ENCODE assay signal across 8 mouse cellular contexts in genomic region chr12:99966881-99967363, GRCm38 (mm10). TPM values are rescaled to one million over a fixed set of nuclear protein-coding genes. Genes with fewer than 3 reads are reported as not detected.
DNase-seq lines count a peak whose midpoint lies in the region; ATAC-seq and TF ChIP-seq lines count a peak whose summit lies in the region.

No protein-coding gene starts in this region.

- no peak overlapping the region for H3K27ac ChIP-seq in forebrain, embryonic 15.5 days (replicated peaks)
- H3K27ac ChIP-seq in liver, postnatal 0 days (ENCODE audit: low read depth) = 0 out of 2 replicates have a peak overlapping the region, but pooled peaks have one; percentile 22

- no peak for TF ChIP-seq EP300 in liver, postnatal 0 days (IDR thresholded peaks at IDR 0.05; ENCODE audit: low read depth)

- peaks cover 85% of the 10 kb centered on the region for H3K27me3 ChIP-seq in E14TG2a.4 (ENCODE audit: insufficient read depth, low read length)
- H3K27me3 ChIP-seq in forebrain, embryonic 15.5 days = peaks cover 56% of the 10 kb centered on the region
- H3K27me3 ChIP-seq in liver, postnatal 0 days (ENCODE audit: insufficient read depth, low read length) = peaks cover 58% of the 10 kb centered on the region
- H3K27me3 ChIP-seq in splenic B cell, adult 2 months (ENCODE audit: control insufficient read depth, insufficient read depth, low read length, poor library complexity, severe bottlenecking) = no peaks in the 10 kb centered on the region

- no peak for TF ChIP-seq CTCF in E14TG2a.4 (conservative IDR thresholded peaks at IDR 0.05; ENCODE audit: low read length)
- no peak for TF ChIP-seq CTCF in liver, postnatal 0 days (IDR thresholded peaks at IDR 0.05; ENCODE audit: low read depth)

- H3K9ac ChIP-seq in forebrain, embryonic 15.5 days (replicated peaks) = no peak overlapping the region
- no peak overlapping the region for H3K9ac ChIP-seq in liver, postnatal 0 days (replicated peaks)

- H3K4me2 ChIP-seq in forebrain, embryonic 15.5 days (replicated peaks) = peak overlapping the region; percentile 78; the same call in 1 of the 2 replicates
- peak overlapping the region; percentile 30; the same call in 1 of the 2 replicates for H3K4me2 ChIP-seq in liver, postnatal 0 days (ENCODE audit: low read depth, low read length)

- H3K9me3 ChIP-seq in E14TG2a.4 (ENCODE audit: low read length) = no peaks in the 10 kb centered on the region
- no peaks in the 10 kb centered on the region for H3K9me3 ChIP-seq in forebrain, embryonic 15.5 days
- no peaks in the 10 kb centered on the region for H3K9me3 ChIP-seq in liver, postnatal 0 days (ENCODE audit: low read length)

- no peaks in the 10 kb centered on the region for H3K36me3 ChIP-seq in E14TG2a.4 (ENCODE audit: insufficient read depth, low read length)
- H3K36me3 ChIP-seq in forebrain, embryonic 15.5 days = no peaks in the 10 kb centered on the region
- H3K36me3 ChIP-seq in liver, postnatal 0 days (replicated peaks; ENCODE audit: insufficient read depth, low read length) = no peaks in the 10 kb centered on the region
- H3K36me3 ChIP-seq in splenic B cell, adult 2 months (ENCODE audit: control insufficient read depth, insufficient read depth, low read length, poor library complexity, severe bottlenecking) = no peaks in the 10 kb centered on the region

- intact Hi-C loops in gastrocnemius, postnatal 14 days (cut with DNase I; ENCODE audit: low total_unique reads) = no loop called here

- 9% methylated on average over 12 of the region's 12 CpGs for WGBS in forebrain, embryonic 15.5 days
- WGBS in liver, postnatal 0 days (ENCODE audit: insufficient replicate concordance) = 7% methylated on average over 12 of the region's 12 CpGs

- DNase-seq in gastrocnemius, postnatal 14 days = peak; percentile 28
- no peak for DNase-seq in gastrocnemius, adult 18-20 months (ENCODE audit: low spot score)
- DNase-seq in liver, postnatal 0 days = peak; percentile 34
- DNase-seq in splenic B cell, adult 2 months (ENCODE audit: low read depth, low spot score) = peak; percentile 28
- DNase-seq in urinary bladder, postnatal 4 days (ENCODE audit: low spot score in 2 of 2) = no peak
- DNase-seq in frontal cortex, postnatal 14 days (ENCODE audit: low spot score in 2 of 2) = no peak

- peak overlapping the region; percentile 76; the same call in 1 of the 2 replicates for H3K4me3 ChIP-seq in E14TG2a.4 (replicated peaks; ENCODE audit: low read length)
- no peak overlapping the region for H3K4me3 ChIP-seq in forebrain, embryonic 15.5 days
- H3K4me3 ChIP-seq in liver, postnatal 0 days (ENCODE audit: low read depth, low read length) = peak overlapping the region; percentile 53; the same call in 1 of the 2 replicates

- H3K4me1 ChIP-seq in E14TG2a.4 (replicated peaks; ENCODE audit: low read depth, low read length) = peaks cover 36% of the 10 kb centered on the region
- H3K4me1 ChIP-seq in forebrain, embryonic 15.5 days = peaks cover 31% of the 10 kb centered on the region
- H3K4me1 ChIP-seq in liver, postnatal 0 days (ENCODE audit: insufficient read depth) = peaks cover 14% of the 10 kb centered on the region

- no peak; the same call in 1 of the 2 replicates for ATAC-seq in forebrain, embryonic 15.5 days (replicated peaks)
- ATAC-seq in liver, postnatal 0 days = no peak

RNA-seq across cellular contexts. Expression of gene Kcnk13, which starts 2.6 kb away (rescaled TPM):
- 1 to 10 TPM in 1 of 2 experiments, under 1 TPM in 1; 0.95 to 1.1 TPM for total RNA-seq in gastrocnemius, postnatal 14 days (2021)
- total RNA-seq in gastrocnemius, adult 18-20 months (2021) = under 1 TPM in 1 of 2 experiments, not detected in 1; 0.07 TPM
- polyA plus RNA-seq in forebrain, embryonic 15.5 days (2015; fragmentation: Nextera tagmentation; extraction: Ambion mirVana) = 1.1 TPM in 2 replicates
- 1.3 TPM in 2 replicates for polyA plus RNA-seq in liver, postnatal 0 days (2015; fragmentation: Nextera tagmentation; extraction: Ambion mirVana)

Comparison
In these comparisons a context has a peak if more than half of its experiments do, and no peak if none do; other contexts are left out.
1. DNase-seq: peak in gastrocnemius, postnatal 14 days (single experiment), liver, postnatal 0 days (single experiment) and splenic B cell, adult 2 months (single experiment); none in gastrocnemius, adult 18-20 months (single experiment), urinary bladder, postnatal 4 days (0 of 2) and frontal cortex, postnatal 14 days (0 of 2).